Mouse (Mus musculus): ENCODE results near the gene Oxct2b.
"Not testable (repeated sequence)": the region's sequence is repeated elsewhere in the genome, so short reads cannot be mapped to it uniquely, and the experiment has no call there.

Gene Oxct2b

DNA sequence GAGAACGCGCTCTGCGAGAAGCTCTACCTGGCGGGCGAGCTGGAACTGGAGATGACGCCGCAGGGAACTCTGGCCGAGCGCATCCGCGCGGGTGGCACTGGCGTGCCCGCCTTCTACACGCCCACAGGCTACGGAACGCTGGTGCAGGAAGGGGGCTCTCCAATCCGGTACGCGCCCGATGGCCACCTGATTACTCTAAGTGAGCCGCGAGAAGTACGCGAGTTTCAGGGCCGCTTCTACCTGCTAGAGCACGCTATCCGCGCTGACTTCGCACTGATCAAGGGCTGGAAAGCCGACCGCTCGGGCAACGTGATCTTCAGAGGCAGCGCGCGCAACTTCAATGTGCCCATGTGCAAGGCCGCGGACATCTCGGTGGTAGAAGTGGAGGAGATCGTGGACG lies 574 bp downstream of the Oxct2b start:
- DNase-seq, result peak; percentile 15

DNA sequence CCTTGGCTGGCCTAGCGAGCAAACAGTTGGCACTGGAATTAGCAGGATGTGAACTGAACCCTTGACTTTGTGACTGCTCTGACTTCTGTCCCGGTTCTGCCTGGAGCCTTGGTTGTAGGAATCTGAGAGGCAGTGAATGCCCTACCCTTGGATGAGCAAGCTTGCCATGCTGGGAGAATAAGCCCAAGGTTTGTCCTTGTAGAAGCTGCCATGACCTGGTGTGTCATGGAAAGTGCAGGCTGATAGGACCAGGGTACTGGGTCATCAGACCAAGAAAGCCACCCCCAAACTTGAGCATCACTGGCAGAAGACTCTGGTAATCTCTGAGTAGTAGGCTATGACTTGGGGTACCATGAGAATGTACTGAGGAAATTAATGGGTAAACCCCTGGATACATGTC lies 5.2 kb downstream of the Oxct2b start:
- no peak for DNase-seq

DNA sequence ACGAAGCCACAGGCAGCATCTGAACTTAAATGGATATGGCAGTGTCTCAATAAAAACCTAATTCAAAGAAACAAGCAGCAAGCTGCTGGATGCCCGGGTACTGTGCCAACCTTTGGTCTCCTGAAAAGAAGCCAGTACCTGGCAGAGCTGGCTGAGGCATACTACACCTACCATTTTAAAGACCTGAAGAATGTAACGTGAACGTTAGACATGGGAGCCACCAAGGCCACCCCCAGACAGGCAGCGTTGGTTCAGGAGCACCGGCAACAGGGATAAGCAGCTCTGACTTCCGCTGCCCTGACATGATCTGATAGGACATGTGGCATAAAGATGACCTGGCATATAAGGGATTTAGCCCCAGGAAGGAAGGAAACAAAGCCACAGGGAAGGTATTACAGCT lies 10.6 kb downstream of the Oxct2b start:
- DNase-seq, result no peak

DNA sequence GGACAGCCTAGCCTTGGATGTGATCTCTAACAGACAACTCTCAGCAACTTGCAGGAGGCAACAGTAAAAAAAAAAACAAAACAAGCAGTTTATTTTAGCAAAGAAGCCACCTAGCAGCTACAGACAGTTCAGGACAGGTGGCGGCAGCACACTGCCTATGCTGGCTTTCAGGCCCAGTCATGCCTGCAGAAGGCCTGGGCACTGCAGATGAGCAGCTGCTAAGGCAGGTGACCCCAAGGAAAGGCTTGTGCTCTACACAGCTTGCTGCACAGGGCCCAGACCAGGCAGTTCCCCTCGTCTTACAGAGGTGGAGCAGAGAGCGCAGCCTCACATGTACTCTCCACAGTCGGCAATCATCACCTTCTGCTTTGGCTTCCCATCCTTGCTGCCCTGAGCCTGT lies 11.0 kb downstream of the Oxct2b start:
- no peak for DNase-seq

DNA sequence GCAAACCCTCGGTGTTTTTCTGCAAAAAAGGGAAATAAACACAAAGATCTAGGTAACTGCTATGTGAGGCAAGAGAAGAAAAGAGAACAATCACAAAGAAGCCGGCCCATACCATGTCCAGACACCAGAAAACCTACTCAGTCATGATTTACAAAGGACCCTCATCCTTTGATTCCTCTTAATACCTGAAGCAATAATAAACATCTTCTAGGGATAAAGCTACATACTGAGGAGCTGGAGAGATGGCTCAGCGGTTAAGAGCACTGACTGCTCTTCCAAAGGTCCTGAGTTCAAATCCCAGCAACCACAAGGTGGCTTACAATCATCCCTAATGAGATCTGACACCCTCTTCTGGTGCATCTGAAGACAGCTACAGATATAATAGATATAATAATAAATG lies 21.5 kb downstream of the Oxct2b start:
- DNase-seq, result no peak

DNA sequence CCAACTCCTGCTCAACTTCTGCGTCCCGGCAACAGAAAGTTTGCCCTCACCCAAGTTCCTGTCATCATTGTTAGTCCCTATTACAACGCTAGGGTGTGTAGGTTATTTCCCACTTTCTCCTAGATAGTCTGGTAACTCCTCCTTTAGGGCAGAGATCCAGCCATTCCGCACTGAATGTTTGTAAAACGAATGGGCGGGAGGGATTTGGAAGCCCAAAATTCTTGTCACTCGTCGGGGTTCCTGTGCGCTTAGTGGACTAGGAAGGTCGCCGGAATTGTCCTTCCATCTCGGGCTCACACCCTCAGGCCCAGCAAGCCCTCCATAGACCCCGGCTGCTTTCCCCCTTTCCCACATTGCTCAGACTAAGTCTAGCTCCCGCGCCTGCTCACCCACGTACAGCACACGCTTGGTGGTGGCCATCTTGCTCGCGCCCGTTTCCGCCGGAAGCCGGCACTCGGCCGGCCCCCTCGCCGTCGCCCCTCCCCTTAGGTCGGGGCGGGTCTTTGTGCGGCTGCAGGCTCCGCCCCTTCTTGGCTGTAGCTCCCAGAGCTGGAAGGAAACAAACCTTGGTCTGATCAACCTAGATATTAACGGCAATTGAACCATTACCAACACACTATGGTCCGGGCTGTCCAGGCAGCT lies 23.6 kb downstream of the Oxct2b start, which contains the start of gene Ppie:
Gene Ppie (minus strand): TSS at position 439 of the 642 bp plus-strand sequence.
- DNase-seq, result peak; percentile 59

DNA sequence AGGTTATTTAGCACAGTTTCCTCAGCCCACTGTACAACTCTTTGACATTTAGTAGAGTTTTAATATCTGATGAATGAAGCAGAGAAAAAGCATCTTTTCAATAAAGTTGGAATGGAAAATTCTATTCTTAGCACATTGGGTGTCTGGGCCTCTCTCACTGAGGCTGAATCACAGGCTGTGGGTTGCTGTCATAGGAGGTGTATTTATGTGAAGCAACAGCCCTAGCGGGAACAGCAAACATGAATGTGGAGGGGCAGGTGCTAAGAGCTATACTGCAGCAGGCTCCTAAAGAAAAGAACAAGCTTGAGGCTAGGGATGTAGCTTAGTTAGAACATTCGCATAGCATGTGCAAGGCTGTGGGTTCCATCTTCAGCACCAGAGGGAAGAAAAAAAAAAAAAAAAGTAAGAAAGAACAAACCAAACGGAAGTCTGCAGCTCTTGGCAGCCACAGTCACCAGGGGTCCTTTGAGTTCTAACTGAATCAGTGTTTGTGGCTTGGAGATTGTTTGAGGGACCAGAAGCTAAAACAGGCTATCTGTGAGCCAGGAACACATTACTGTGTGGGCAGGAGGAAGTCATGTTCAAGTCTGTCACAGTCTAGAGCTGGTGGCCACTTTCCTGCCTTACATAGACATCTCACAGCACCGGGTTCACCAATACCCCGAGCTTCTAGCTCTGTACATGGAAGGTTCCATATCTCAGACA lies 31.5 kb downstream of the Oxct2b start:
- DNase-seq, result peak; percentile 55

DNA sequence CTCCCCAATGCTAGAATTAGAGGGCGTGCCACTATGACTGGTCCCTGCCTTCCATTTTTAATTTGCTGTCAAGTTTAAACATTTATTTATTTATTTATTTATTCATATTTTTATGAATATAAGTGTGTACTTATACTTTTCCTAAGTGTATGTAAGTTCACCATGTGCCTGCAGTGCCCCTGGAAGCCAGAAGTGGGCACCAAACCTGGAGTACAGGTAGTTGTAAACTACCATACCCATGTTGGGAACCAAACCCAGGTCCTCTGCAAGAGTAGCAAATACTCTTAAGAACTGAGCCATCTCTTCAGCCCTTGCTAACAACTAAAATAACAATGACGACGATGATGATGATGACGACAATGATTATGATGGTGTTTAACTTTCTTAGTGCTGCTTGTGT lies 35.9 kb downstream of the Oxct2b start:
- DNase-seq, result no peak

DNA sequence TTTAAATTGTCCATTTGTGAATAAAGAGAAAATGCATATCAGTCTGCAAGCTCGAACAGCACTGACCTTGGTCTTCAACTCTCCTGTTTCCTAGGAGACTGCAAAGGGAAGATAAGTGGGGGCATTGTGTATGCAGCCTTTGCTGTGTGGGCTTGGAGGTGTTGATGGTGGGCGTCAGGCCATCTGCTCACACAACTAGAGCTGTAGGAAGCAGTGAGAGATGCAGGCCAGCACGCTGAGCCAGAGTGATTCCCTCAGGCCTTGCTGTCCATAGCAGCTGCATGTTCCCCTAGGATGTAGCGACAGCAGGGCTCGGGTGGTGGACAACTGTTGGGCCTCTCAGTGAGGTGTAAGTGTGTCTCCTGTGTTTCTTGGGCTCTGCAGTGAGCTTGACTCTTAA lies 36.9 kb downstream of the Oxct2b start:
- DNase-seq, result peak; percentile 86

DNA sequence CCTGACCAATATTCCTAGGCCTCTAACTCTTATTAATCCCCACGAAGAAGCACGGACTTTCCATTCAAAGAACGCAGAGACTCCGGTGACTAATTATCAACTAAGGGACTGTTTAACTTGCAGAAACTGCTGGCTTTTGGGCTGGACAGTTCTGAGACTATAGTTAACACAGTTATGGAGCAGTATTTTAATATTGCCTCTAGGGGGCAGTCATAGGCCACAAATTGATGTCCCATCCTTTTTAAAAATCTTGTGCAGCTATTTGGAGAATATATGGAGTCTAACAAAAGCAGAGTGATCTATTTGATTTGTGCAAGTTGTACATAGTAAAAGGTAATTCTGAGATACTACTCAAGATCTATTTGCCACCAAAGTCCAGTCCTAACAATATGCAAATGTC lies 38.9 kb downstream of the Oxct2b start:
- DNase-seq, result no peak

DNA sequence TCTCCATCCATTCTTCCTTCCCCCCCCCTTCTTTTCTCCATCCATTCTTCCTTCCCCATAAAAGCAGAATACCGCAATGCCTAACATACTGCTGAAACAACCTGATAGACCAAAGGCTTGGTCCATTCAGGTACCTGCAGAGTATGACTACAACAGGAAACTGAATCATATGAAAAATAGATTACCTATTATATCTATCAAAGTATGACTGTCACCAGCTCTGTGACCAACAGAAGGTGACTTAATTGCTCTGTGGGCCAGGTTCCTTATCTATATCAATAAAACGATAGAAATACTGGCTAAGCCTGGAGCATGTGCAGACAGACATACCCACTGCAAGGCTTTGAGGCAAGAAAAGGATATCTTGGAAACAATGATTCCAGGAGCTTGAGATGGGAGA lies 39.4 kb downstream of the Oxct2b start:
- DNase-seq, result no peak

DNA sequence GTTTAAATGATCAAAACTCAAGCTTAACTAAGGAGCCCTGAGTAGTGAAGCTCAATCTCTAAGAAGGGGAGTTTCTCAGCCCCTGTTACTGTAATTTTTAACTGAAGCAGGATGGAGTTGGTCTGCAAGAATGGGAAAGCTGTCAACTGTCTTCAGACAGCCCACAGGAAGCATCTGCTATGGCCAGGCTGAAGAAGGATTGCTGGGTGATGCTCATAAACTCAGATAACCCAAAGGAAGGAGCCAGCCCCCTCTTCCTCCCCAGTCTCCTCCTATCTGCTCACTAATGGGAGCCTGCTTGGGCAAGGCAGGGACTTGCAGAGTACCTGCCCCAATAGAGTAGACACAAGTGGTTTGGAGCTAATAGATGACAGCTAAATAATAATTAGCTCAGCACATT lies 39.8 kb downstream of the Oxct2b start:
- DNase-seq, result no peak

DNA sequence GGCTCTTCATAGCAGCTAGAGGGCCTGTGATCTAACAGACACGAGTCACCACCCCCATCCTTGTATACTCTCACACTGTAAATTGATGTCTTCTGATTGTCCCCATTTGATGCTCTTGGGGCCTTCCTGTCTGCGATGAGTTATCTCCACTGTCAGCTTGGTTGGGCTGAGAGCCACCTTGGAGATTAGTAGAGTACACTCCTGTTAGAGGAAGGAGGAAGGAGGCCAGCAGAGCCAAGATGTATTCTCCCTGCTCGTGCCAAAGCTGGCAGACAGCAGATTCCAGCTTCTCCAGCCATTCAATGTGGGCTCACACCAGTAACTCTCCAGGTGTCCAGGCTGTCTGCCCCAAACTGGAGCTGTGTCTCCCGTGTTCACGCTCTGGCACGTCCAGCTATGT lies 44.5 kb downstream of the Oxct2b start:
- no peak for DNase-seq

DNA sequence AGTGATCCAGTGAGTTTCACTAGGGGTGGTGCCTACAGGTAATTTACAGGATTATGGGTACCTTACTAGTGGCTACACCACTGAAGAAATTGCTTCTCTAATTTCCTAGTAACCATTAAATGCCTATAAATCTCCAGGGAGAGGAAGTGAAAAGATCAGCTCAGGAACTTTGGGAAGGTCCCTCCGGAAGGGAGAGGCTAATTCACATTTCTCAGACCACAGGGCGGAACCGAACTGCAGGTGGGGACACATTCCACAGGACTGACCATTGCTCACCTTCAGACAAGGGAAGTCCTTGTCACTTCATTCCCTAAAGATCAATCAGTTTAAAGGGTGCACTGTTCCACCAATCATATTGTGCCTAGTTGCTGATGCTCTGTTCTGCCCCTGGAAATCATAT lies 45.2 kb downstream of the Oxct2b start:
- DNase-seq, result not testable (repeated sequence)

DNA sequence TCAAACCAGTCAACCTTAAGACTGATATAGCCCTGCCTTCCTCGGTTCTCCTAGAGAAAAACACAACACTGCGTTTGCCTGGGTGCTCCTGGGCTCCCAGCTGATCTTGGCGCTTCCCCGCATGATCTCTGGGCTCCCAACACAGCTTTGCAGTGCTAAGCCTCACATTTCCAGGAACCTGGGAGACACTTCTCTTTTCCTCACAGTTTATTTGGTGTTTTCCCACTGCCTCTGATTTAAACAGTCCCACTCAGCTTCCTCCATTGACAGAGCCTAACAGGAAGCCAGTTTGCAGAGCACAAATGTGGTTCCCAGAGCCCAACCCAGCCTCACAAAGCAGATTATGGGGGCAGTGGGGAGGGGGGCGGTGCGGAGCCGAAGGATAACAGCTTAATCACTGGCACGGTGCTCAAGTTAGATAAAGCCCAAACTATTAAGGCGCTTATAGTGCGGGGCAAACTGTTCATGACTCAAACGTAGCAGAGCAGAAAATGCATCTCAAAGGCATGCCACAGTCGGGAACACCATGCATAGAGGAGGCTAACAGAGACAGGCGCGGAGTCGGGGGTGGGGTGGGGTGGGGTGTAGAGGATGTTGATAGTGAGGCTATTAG lies 46.3 kb downstream of the Oxct2b start:
- DNase-seq, result no peak

DNA sequence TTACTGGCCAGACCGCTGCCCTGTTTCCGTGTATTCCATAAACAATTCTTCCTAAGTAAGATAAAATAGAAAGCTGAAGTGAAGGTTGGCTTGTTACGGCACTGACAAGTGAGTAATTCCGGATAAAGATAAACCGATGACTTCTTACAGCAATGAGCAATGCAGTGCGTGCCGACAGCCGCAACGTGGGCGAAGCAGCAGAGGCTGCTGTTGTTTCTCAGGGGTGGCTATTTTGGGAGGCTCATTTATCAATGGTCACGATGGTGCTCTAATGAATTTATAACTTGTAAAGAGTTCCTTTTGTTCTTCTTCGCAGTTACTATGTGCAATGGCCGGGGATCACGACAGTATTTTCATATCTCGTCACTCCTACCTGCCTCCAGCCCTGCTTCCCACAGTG lies 48.1 kb downstream of the Oxct2b start:
- peak; percentile 77 for DNase-seq

All from layer of hippocampus, adult 9-11 months (tissue).